Mouse (Mus musculus) heart, adult 18-20 months (tissue): ENCODE results near the gene Pbx1. TPM values are rescaled to one million over a fixed set of nuclear protein-coding genes. Genes with fewer than 3 reads are reported as not detected.

Experiments
- DNase-seq, 2 experiments: peaks; one replicate each; pipeline ENCODE4 v3.0.0; 2021 to 2022; ENCODE audit warnings: mixed read lengths in 1 of 2
- total RNA-seq, 2 experiments: library from RNA; stranded (reverse); gene quantifications; 2 replicates each; pipeline ENCODE4 v1.2.3; 2021

Gene Pbx1
- total RNA-seq, 2 experiments from 2014 or later: 49.2 to 51.9 TPM

DNA sequence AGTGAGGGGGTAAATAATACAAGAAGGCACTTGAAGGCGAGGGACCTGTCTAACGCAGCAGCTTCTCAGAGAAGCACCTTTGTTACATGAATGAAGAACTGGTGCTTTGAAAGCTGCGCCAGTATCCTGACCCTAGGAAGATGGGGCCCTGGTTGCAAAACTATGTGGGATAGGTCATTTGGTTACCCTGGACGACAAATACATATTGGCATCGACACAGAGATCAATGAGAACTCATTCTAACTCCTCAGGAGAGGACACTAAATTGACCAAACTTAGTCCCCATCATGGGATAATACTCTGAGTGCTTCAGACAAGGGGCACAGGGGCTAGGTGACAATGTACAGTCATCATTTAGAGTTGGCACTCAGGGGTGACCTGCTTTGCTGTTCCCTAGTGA, 264.3 kb downstream of the Pbx1 start:
- DNase-seq: no peak

DNA sequence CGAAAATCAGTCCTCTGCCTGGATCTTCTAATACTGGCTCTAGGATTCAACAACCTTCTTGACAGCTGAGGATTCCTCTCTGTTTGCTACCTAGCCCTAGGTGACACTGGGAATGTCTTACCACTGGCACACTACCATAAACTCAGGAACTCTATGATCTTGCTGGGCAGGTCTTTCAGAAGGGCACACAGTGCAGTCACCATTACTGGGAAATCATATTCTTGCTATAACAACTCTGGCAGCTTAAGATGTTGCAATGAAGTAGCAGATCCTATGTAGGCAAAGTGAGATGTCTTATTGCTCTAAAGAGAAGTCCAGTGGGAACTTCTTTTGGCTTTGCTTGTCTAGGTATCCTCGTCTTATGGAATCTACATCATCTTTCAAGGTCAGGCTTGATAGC, 265.2 kb downstream of the Pbx1 start:
- no peak for DNase-seq

DNA sequence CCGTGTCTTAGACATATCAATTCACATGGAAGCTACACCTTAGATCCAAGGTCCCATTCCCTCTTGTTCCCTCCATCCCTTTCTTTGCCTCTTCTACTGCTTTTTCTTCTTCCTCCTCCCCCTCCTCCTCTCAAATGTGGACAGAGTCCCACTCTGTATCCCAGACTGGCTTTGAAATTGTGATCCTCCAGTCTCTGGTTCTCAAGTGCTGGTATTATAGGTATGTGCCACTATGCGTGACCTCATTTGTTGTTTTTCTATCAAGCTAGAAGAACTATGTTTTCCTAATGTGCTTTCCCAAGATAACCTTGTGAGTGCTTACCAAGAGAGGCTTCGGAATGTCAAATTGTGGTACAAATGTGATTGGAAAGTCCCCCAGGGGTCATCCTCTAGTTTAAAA, 267.1 kb downstream of the Pbx1 start:
- DNase-seq: no peak

DNA sequence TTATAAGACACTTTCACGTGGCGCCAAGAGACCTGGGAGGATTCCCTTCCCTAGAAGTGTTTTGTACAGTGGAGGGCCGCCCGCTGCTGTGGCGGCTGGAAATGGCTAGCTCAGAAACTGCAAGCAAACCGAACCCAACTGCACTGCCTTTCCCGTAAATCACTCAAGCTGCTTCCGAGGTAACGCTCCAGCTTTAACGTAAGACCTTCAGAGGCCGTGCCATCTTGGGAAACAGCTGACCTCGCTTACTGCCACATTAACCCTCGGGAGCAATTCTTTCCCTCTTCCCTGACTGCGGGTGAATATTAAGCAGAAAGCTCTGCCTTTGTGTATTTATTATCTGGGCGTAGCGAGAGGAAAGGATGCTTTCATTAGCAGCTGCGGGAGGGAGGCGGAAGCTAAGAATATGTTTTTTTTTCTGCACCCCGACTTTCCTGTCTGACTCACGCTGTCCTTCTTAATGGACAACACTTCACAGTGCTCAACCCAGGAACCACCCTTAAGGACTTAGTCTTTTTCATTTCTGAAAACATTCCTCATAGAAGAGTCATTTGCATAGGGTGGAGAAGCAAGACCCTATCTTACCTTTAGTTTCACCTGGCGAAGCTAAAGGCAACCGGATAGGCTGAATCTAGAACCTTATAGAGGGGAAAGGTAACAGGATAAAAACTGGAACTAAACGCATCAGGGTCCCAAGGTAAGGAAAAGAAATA, 268.4 kb downstream of the Pbx1 start:
- no peak for DNase-seq

DNA sequence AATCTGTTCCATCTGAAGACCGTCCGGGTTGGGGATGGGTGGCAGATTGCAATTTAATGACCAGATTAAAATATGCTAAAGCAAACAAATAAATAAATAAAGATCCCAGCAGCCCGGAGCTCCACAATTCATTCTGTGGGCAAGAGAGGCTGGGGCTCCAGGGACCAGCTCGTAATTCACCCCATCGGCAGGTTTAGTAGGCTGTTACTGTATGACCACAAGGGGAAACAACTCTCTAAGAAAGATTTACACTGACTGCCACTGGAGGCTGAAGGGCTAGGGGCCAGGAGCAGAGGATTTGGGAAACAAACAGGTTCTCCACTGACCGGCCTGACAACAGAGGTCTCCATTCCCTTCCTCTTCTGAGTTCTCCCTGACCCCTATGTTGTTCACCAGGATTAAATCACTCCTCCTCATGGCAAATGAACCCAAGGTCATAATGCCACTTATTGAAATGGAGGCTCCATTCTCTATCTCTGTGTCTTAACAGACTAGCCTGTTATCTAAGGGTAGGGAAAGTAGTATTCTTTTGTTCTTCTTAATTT, 292.9 kb downstream of the Pbx1 start:
- no peak for DNase-seq

DNA sequence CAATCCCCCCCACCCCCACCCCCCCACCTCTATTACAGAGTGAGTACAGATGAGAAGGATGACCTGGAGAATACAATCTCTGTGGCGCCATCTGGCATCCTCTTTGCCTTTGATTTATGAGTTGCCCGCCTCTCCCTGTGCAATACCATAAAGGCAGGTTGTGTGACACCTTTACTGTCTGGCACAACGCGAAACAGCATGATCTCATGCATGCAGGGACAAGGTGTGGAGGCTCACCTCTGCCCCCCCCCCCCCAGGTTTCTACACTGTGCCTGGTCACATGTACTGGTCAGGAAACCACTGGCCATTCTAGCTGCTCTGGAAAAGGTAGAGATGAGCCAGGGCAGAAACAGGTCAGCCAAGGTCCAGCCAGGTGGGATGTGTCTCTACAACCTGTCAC, 293.4 kb downstream of the Pbx1 start:
- DNase-seq: no peak

DNA sequence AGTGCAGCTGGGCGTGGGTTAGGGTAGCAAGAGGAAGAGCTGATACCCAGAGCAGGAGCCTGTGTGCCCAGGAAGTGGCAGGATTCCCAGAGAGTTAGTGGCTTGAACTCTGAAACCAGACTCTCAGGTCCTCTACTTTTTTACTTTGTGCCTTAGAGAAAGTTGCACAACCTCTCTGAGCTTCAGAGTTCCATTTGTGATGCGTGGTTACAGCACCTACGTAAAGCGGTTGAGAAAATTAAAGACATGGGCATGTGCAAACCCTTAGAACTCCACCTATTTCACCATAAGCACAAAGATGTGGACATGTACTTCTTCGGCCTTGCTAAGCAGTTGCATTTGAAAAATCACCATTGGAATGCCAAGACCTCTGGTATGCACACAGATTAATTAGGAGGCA, 294.2 kb downstream of the Pbx1 start:
- no peak for DNase-seq

DNA sequence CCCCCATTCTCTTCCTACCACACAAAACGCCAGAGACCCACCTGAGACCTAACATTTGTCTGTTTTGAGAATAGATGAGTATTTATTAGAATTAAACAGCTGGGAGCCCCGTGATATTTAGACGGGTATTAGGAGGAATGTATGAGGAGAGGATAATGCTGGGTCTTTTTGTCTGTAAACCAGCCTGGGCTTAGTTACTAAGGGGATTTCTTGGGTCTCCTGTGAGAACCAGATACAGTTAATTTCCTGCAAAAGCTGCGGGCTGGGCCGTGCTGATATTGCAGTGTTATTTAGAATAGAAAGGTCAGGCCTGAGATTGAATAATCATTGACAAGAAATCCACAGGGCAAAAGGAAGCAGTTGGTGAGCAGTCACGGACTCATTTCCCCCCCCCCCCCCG, 296.5 kb downstream of the Pbx1 start:
- no peak for DNase-seq

DNA sequence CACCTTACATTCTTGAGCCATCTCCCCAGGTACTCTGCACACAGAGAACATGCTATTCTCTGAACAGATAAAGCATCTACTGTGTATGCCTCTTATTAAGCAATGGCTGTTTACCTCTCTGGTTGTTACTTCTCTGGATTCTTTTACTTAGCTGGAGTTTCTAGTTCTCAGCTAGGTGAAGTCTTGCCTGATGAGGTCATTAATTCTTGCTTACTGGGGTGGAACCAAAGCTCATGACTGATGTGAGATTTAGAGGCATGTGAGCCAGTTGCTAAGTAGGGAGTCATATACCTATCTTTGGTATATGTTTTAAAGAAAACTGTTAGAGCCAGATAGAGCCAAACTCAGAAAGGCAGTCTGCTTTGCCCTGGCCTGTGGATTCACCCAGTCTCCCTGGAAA, 298.4 kb downstream of the Pbx1 start:
- DNase-seq: peak in 1 of 2 experiments; percentile 15

DNA sequence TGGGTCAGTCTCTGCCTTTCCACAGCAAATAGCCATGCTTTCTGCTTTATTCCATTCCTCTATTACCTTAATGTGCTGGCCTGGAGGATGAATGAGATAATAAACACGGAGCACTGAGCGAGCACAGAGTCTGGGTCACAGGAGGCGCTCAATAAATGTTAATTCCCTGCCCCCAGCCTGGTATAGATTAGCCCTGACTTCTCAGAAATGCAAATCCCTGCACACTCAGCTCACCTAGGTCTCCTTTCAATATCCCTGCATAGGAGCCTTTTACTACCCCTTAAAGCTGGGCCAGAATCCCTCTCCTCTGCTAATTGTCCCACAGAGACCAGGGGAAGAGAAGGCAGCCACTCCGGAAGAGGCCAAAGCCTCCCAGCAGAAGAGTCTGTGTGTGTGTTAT, 304.1 kb downstream of the Pbx1 start:
- DNase-seq: no peak

DNA sequence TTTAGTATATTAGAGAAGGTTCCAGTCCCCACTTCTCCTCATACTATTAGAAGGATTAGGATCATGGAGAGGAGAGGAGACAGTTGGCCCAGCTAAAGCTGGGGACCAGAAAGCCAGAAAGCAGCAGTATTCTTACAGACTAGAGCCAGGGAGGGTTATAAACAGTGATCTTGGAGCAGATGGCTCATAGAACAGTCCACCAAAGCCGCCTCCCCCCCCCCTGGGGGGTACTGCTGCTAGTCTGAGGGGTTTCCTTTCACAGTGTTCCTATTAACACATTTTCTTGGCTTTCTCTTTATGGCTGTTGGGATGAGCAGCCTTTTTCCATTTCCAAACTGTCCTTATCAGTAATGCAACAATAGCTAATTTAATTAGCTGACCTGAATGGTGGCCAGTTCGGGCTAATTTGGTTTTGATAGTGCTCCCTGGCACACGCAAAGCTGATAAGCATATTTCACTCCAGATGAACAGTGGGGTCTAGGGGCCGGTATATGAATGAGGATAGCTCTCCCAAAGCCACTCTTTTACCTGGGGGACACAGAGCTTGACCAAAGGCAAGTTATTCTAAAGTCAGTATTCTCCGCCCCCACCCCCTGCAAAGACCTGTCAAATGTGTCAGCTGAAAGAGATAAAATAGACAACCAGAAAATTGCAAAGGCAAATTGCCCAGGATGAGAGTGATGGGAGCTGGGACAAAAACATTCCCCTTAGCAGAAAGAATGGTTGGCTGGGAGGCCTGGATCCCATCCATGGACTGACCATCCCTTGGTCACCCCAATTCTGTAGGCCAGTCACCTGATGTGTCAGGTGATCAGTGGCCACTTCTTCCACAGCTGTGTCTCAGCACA, 307.2 kb downstream of the Pbx1 start:
- no peak for DNase-seq

DNA sequence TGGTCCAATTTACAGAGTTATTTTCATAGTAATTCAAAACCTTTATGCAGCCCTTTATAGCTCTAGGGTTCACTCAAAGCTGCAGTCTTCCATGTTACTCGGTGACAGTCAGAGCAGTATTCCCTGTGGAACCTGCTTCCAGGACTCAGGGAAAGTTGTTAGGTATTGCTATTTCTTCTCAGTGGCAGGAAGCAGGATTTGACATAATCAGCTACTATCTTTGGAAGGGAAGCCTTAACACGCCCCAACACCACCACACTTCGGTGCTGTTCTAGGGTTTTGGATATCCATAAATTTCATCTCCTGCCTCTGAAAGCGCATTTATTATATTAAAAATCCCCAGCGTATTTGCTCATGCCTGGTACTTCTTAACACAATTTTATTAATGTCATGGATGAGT, 314.0 kb downstream of the Pbx1 start:
- DNase-seq: no peak

DNA sequence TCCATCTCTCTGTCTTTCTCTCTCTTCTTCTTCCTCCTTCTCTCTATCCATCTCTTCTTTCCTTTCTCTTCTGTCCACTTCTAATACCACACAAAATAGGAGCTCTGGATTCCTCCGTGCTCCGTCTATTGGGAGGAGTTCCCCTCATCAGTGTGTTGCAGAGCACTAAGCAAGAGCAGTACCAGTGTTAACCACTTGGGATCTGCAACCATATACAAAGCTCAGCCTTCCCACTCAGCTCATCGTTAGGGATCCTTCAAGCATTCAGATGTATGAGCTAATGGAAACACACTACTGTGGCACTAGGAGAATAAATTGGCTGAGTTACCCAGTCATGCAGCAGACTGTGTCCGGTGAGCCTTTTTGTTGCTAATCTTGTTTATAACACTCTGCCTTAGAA, 314.7 kb downstream of the Pbx1 start:
- no peak for DNase-seq

DNA sequence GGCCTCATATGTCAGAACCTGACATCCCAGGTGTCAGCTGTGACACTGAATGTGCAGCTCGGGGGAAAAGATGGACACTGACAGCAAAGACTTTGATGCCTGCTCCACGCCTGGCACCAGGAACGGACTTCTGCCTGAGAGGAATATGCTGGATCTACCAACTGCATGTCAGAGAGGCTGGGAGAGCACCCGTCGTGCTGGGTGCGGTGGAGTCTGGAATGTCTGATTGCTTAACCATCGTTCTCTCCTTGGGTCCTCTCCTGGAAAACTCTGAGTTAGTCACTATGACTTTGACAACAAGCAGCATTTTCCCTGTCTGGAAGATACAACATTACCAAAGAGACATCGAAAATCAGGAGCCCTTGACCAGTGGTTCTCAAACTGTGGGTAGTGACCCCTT, 322.3 kb downstream of the Pbx1 start:
- no peak for DNase-seq

DNA sequence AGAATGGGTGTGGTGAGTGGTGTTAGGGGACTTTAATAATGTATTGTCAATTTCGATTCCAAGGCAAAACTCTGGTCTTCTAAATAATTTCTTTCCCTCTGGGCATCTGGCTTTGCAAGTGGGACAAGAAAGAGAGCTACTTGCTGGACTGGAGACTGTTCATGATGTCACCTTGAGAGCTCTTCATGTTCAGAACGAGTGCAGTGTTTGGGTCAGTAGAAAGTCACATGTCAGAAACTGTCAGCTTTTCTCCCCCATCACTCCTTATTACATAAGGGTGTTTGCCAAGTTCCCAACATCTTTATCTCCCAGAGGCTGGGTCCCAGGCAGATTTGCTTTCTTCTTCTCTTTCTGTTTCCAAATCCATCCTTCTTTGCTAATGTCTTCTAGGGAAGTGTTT, 328.2 kb downstream of the Pbx1 start:
- DNase-seq: no peak

DNA sequence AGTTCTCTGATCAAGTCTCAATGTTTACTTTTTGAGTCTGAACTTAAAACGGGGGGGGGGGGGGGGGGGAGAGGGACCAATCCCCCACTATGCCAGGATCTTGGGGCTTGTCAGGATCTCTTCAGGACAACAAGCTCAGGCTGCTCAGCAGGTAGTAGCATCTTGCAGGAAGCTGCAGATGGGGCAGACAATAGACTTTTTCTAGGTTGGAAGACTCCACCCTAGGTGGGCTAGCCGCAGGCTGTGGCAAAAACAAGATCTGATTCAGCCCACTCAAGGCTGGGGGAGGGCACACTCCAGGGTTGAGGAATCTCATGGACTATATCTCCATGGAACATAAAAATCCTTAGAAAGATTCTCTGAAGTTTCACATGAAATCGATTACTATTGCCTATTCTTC, 330.6 kb downstream of the Pbx1 start:
- no peak for DNase-seq

DNA sequence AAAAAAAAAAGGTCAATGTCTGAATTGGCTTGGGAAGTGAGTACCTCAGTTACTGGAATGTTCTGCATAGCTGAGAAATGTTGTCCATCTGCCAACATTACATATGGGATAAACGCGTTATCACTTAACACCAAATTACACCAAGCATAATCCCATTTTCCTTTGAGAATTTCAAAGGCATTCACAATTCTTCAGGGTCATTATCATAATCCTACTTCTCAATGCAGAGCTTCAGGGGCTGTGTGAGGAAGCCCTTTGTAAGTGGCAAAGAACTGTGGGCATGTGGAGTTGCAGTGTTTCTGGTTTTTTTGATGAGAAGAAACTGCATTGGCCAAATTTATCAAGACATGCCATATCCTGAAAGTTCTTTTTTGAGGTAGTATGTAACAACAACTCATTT, 333.3 kb downstream of the Pbx1 start:
- no peak for DNase-seq

DNA sequence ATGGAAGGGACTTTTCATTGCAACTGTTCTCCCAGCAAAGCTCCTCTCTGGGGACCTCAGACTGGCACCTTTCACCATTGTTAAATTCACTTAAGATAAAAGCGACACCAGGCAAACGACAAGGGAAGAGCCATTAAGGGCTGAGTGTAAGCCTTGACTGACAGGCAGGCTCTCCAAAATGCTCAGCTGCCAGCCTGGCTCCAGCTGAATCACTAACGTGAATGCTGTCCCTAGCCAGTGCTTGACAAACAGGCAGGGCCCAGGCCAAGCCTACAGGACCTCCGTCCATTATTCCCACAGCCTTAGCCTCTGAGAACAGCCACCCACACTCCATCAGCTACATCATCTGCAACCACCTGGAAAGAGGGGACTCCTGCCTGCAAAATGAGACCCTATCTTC, 337.4 kb downstream of the Pbx1 start:
- no peak for DNase-seq

DNA sequence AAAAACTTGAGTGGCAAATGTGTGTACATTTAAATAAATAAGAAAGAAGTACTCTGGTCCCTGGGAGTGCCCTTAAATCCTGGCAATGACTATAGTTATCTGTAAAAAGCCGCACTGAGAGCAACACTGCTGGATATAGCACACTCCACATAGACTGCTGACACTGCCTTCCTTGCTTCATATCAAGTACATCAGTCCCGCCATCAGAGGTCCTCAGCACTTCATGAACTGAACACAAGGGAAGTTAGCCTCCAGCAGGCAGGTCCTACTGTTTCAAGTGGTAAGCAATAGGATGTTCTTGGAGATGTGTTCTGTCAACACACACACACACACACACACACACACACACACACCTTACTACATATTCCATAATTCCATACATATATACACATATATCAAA, 339.0 kb downstream of the Pbx1 start:
- DNase-seq: peak; percentile 25 to 48

DNA sequence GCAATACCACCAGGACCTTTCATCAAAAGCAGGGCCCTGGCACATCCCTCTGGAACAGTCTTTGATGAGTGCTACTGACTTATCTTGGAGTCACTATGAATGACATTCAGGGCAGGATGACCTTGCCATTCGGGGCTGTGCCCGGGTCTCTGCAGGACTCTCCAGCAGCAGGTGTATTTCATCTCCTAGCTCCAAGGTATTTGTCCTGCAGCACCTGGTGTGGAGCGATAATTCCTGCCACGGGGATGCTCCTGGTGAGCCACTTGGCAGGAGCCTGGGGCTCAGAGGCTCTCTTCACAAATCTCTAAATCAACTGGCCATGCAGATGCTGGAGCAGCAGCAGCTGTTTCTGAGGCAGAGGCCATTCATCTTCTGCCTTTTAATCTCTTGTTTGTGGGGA, 340.4 kb downstream of the Pbx1 start:
- DNase-seq: no peak

DNA sequence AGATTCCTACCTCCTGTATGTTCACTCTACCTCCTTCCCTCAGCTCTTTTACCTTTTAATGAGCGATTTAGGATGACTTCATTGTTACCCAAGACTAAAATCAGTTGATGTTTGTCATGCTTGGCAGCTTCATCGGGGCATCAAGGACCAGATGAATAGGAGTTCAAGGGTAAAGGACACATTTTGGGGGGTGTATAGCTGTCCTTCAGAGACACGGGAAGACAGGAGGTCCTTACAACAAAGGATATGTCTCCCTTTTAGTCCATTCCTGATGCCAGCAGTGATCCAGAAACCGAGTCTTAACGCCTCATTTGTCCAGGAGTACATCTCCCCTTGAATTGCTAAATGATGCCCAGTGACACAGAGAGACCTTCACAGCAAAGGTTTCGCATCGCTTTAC, 343.4 kb downstream of the Pbx1 start:
- no peak for DNase-seq

DNA sequence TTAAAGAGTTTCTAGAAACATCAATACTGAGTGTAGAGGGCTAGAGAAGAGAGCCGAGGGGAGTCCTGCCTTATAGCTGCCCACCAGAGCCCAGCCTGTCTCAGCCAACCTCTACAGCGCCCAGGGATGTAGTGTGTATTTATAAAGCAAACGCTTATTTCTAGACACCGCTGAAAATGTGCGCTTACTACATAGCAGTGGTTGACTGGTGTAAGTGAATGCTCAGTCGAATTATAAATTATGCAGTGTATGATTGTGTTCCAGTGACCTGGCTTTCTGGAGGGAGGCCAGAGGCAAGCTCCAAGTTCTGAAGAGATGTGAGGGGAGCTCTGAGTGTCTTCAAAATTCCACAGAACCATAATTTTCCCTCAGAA, 352.7 kb downstream of the Pbx1 start:
- no peak for DNase-seq

DNA sequence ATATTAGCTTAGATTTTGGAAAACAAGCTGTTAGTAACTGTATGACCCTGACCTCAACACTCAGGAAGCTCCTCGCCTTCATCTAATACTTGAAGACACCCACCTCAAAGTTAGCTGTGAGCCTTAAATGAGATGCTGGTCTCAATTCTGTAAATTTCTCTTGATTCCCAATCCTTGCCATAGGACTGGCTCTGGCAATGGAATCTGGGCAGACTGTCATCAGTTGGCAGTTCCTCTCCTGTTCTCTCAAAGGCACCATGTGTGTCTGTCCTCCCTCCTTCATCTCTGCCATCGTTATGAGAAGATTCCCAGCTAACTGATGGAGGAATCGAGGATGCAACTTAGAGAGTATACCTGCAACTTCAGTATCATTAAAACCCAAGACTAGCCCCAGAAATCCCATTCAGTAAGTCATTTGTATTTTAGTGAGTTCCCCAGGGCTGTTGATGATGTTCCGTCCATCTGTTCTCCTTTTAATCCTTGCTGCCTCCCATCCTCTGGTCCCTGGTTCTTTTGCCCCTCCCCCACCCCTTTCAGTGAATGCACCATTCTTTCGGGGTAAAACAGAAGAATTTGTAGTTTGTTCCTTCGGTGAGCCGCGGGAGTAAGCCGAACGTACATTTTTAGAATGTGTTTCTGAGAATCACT, 353.2 kb downstream of the Pbx1 start:
- no peak for DNase-seq
